Mouse (Mus musculus) regulatory T cell (primary cell): ENCODE results near the gene Zfyve9.

Source experiments
- in situ Hi-C: fragments of 300-600 bp; cut with MboI, MseI; formaldehyde crosslinking; loops from one replicate; pipeline ENCODE4 v1.15.1; 2025; ENCODE audit warnings: high pct_unique_total_duplicates

The Zfyve9 gene

DNA sequence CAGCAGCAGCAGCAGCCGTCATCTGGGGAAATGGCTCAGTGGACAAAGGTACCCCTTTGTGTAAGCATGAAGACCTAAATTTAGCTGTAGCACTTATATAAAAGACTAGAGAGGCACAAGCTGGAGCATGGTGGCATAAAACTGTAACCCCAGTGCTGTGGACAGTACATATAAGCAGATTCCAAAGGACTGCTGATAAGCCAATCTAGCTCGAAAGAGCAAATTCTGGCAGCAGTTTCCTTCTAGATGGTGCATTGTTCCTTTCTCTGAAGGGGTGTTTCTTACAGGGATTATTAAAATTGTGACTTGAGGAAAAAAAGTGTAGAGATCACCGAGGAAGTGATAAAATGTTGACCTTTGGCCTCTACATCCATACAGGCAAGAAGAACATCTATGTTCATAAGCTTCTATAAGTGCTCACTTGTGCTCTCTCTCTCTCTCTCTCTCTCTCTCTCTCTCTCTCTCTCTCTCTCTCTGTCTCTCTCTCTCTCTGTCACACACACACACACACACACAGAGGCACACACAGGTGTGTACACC lies 59.3 kb downstream of the Zfyve9 start:
- in situ Hi-C loops: no loop called here

DNA sequence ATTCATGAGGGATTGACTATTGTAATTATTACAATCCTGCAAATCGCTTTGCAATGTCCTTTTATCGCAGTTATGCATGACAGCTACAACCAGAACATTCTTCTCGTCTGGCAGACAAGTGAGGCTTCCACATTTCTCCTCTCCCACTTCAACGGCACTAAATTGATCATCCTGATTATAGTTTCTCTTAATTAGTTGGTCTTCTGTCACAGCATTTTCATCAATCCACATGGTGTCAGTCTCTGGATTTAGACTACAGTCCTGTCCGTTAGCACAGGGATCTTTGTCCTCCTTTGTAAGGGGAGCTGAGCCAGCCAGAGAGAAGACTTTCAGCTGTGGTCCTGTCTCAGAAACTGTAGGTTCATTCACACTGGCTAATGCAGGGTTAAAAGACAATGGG lies 61.2 kb downstream of the Zfyve9 start, which contains the start of gene 3110021N24Rik:
TSS of gene 3110021N24Rik (plus strand) at position 301 of the 400 bp plus-strand sequence.
- in situ Hi-C loops: no loop called here

DNA sequence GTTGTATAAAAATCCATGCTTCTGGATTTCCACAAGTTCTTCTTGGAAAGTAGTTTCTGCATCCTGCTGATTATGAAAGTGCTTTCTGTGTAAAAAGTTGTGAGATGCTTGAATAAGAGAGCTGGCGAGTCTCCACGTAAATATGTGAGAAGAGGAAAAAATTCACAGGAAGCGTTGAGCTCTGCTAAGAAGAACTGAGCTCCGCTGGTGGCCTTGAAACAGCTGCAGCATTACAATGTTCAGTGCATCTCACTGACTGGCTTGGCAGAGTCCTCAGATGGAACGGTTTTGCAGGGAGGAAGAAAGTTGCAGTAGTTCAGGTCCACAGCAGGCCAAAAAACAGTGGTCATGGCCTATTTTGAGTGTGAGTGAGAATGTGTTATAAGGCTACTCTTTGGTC lies 72.4 kb downstream of the Zfyve9 start:
- in situ Hi-C loops: no loop called here

DNA sequence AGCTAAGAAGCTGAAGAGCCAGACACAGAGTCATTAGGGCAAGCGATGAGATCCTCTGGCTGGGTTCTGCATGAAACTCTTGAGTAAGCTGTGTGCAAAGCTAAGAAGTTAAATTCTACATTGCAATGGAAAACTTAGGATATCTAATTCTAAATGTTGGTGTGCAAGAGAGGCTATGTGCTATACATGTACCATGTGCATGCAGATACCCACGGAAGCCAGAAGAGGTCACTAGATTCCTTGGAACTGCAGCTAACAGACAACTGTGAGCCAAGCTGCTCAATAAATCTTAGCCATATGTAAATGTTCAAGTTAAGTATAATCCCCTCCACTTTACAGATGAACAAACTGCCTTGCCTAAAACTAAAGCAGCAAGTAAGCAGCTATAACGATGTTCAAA lies 83.7 kb downstream of the Zfyve9 start:
- in situ Hi-C loops: loop anchor here (10.0 to 25.0 kb wide), 2 partner anchors 278 to 465 kb away; no protein-coding TSS in a partner anchor

DNA sequence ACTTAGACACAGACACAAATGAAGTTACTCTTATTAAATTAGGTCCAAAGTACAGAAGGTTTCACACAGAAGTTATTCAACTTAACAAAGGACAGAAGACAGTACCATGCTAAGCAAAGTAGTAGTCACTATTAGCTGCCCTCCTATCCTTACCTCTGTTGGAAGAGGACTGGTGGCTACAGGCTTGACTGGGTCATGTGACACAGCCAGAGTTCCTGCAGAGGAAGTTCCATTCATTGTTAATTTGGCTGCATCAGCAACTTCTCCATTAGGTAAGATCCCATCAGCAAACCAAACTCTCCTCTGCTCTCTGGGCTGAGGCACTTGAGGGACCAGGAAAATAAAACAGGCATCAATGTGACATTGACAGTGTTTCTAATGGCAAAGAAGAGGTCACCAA lies 89.1 kb downstream of the Zfyve9 start:
- in situ Hi-C loops: loop anchor here (10.0 to 25.0 kb wide), 2 partner anchors 283 to 471 kb away; no protein-coding TSS in a partner anchor

DNA sequence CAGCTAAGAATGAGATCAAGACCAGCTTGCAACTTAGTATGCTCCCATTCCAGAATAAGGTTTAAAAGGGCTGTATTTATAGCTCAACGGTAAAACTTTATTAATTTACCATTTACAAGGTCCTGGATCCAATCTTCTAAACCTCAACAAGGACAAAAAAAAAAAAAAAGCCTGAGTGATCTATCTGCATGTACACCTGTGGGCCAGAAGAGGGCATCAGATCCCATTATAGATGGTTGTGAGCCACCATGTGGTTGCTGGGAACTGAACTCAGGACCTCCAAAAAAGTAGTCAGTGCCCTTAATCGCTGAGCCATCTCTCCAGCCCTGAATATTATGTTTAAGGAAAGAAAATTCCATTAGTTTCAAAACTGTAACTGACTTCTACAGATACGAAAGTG lies 90.1 kb downstream of the Zfyve9 start:
- in situ Hi-C loops: loop anchor here (10.0 to 25.0 kb wide), 2 partner anchors 284 to 472 kb away; no protein-coding TSS in a partner anchor

DNA sequence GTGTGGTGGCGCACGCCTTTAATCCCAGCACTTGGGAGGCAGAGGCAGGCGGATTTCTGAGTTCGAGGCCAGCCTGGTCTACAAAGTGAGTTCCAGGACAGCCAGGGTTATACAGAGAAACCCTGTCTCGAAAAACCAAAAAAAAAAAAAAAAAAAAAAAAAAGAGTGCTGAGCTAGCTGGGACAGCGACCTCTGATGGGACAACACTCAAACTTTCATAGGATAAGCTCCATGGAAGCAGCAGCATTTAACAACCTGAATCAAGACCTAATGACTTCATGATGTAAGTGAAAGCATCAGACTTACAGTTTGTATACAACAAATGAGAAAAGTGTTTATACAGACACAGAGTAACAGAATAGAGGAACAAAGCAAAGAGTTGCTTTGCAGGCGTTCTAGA lies 93.5 kb downstream of the Zfyve9 start:
- in situ Hi-C loops: loop anchor here (25.0 kb wide), 1 partner anchor 475 kb away; no protein-coding TSS in a partner anchor

DNA sequence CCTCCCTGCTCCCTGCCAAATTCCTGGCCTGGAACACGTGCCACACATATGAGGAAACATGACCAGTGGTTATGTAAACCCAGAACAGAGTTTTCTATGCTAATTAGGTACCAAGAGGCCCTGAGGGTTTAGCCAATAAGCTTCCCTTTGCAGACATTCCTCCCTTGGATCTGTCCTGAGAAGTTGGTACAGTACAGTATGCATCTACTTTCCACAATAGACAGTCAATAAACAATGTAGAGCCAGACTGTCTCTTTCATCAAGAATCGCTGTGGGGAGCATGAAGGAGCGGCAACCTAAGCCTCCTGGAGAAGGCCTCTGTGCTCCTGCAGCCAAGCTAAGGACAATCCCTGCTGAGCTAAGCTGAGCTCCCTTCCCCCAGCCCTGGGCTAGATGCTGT lies 94.4 kb downstream of the Zfyve9 start:
- in situ Hi-C loops: loop anchor here (25.0 kb wide), 1 partner anchor 476 kb away; no protein-coding TSS in a partner anchor

DNA sequence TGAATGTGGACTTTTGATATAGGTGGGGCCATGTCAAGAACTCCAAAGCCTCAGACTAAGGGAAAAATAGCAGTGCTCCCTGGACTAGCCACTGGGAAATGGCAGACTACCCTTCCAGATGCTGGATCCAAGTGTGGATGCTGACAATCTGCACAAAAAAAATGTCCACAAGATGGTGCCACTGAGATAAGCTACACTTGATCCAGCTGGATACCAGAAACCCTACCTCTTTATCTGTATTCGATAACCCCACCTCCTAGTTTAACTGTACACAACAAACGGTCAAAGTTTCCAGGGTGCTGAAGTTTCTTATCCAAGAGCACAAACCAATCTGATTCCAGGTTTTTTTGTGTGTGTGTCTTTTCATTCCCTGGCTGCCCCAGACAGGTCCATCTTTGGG lies 116.2 kb downstream of the Zfyve9 start:
- in situ Hi-C loops: no loop called here

DNA sequence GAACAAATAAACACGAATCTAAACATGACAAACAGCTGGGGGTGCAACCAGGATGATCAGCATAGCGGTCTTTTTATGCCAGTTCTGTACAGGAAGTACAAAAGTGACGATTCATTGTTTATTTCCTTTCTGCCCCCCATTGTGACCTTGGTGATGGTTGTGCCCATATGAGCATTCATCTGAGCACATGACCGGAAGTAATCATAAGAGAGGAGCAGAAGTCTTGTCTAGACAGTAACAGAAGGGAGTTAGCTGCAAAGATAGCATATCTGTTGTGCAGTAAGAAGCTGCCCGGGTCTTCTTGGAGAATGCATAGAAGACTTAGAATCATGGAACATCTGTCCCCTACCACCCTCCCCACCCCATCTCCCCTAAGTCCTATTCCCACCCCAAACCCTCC lies 141.8 kb downstream of the Zfyve9 start:
- in situ Hi-C loops: no loop called here

DNA sequence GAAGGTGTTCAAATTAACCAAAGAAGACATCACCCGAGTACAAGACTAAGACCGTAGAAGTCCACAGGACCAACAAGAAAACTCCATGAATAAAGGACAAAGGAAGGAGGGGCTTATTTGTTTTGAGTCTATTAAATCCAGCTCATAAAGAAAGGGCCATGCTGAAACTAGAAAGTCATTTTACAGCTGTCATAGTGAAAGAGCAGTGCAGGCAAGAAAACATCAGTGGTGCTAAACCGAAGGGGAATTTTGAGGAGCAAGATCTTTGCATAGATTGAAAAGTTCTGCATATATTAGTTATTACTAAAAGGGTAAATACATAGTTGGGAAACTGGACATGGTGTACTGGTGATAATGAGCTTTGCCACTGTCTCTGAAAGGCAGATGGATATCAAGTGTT lies 142.9 kb downstream of the Zfyve9 start:
- in situ Hi-C loops: no loop called here

DNA sequence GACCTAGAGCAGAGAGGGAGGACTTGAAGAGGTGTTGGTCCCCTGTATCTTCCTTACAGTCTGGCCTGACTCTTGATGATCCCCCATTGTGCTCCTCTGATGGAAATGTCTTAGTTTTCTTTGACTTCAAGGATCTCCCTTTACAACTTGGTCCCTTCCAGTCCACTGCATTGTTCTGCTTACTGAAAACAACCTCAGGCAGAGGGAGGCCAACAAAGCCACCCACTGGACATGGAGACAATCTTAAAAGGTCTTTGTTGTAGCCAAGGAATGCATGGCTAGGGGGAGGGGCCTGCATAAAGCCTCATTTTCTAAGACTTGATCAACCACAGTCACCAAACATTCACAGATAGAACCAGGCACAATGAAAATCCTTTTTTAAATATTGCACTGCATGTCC lies 145.5 kb downstream of the Zfyve9 start:
- in situ Hi-C loops: no loop called here

DNA sequence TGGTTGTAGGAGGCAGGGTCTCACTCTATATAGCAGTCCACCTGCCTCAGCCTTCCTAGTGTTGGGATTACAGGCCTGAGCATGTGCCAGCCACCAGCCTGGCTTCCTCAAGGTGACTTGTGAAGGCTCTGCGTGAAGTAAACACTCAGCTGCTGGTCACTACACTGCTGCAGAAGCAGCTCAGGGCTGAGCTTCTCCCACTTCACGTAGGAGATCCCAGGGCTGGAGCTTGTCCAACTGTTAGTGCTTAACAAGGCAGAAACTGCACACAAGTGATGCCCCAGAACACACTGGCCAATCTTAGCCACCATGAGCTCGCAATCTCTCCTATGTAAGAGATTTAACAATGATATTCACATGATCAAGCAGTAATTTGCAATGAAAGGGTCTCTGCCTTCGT lies 145.9 kb downstream of the Zfyve9 start:
- in situ Hi-C loops: no loop called here

DNA sequence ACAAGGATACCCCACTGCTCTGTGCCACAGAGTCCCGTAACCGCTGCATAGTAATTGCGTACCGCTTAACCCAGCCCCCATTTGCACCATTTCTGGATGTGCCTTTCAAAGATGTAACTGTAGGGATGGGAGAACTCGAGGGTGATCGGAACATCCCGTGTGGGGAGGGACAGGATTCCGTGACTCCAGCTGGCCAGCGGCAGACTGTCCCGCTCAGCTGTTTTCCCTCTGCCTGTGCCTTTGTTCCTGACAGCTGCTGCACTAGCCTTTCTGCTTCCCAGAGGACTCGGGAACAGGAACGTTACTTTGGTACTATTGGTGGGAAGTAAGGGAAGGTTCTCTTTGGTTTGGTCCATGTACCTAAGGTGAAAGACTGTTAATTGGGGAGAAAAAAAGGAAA lies 146.9 kb downstream of the Zfyve9 start:
- in situ Hi-C loops: no loop called here

DNA sequence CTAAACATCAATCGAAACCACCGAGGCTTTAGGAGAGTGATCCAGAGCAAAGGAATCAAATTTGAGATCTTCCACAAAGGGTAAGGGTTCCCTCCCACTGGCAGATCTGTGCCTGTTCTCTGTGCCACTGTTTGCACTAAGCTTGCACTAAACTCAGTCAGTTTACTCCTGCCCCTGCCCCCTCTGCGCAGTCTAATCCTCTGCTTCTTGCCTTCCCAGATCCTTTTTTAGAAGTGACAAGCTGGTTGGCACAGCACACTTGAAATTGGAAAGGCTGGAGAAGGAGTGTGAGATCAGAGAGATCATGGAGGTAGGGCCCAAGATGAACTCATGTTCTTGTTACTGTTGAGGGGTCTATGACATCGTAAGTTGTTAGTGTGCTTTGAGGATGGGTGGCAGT lies 149.0 kb downstream of the Zfyve9 start:
- in situ Hi-C loops: no loop called here

DNA sequence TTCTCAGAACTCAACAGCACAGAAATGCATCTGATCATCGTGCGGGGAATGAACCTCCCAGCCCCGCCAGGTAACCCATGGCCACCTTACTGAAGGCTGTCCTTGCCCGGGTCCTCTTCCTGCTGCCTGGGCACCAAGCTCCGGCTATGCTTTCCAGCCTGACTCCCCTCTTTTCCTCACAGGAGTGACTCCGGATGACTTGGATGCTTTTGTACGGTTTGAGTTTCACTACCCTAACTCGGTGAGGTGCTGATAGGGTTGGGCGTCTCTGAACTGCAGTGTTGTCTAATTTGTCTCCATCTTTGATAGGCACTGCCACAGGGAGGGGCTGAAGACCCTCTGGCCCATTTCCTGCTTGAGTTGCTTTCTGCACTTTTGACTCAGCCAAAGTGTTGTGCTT lies 150.5 kb downstream of the Zfyve9 start:
- in situ Hi-C loops: no loop called here

DNA sequence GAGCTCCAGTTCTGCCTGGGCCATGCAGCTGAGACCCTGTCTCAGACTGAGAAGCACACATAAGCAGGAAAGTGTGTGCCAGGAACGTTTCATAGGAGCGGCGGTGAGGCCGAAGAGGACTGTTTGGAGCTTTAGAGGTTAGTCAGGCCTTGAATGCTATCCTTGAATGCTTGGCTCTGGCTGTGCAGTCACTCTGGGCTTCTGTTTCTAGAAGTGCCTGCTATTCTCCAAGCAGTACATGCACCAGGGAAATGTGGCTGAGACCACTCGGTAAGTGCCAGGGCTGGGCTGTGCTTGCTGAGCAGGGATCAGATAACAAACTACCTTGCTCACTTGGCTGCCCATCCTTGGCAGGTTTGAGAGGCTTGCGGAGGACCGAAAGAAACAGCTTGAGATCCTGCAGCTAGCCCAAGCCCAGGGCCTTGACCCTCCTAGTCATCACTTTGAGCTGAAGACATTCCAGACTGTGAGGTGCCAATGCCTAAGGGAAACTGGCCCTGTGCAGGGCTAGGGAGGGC lies 151.2 kb downstream of the Zfyve9 start:
- in situ Hi-C loops: no loop called here

DNA sequence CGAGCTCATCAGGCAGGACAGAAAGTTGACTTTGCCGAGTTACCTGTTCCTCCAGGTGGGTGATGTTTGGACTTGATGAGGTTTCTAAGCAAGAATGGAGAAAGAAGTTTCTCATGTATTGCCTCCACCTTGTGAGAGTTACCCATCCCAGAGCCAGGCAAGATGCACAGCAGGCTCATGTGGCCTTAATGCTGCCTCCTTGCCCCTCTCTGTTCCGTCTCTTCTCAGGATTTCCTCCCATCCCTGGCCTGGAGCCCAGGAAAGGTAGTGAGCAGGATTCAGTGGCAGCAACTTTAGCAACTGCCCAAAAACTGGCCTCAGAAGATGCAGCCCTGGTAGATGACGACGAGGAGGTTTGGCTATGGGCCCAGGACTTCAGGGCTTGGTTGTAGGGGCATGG lies 153.5 kb downstream of the Zfyve9 start:
- in situ Hi-C loops: no loop called here

DNA sequence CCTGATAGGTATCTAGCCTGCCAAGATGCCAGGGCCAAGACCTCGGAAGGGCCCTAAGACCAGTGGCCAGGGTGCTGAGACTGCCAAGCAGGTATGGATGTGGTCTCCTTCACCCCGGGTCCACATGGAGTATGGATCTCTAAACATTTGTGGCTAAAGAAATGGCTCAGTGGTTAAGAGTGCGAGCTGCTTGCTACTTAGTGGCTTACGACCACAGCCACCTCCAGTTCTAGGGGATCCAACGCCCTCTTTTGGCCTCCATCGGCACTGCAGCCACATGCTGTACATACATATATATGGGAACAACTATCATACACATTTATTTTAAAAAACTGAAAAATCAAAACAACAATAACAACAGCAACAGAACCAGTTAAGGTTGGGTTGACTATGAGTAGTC lies 159.1 kb downstream of the Zfyve9 start:
- in situ Hi-C loops: no loop called here

DNA sequence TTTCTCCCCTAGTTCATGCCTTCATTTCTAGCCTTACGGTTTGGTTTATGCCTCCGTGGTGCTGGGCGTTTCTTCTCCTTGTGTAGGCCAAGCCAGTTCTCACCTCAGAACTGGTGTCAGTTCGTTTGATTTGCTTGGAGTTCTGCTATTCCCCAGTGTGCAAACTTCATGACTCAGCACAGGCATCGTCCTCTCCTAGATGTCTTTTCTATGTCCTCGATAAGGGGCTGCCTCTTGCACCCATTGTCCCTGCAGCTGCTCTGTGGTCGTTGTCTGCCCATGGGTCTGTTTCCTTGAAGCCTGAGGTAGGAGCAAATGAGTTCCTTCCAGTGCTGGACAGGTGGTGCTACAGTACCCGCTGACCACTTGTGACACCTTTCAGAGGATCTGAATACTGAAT lies 160.1 kb downstream of the Zfyve9 start:
- in situ Hi-C loops: no loop called here

DNA sequence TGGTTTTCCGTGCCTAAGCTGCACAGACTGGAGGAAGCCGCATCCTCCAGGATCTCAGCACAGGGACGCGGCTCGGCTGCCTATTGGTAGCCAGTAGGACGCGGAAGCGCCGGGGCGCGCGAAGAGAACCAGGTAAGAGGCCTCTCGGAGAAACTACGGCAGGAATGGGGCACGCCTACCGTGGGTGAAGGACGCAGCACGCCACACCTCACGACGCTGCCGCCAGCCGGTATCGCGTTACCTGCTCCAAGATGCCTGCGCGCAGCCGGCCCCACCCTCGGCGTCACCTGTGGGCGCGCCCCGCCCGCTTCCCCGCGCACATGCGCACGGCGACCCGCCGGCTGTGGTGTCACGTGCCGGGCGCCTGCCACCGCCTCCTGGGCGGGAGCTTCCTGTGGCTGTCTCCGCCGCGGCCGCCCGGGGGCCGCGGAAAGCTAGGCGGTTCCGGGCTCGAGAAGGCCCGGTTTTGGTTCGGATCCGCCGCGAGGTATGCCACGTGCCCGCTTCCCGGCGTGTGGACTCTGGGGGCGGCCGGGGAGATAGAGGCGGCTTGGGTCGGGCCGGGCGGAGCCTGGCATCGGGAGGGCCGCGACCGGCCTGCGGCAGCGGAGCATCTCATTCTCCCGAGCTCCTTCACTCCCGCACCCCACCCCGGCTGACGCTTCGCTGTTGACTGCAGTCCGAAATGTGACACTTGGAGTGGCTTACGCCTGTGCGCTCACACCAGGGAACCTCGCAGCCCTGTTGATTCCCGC lies 160.8 kb downstream of the Zfyve9 start, which contains the start of gene Cc2d1b:
TSS of gene Cc2d1b (plus strand) at position 354 of the 755 bp plus-strand sequence.
- in situ Hi-C loops: no loop called here

DNA sequence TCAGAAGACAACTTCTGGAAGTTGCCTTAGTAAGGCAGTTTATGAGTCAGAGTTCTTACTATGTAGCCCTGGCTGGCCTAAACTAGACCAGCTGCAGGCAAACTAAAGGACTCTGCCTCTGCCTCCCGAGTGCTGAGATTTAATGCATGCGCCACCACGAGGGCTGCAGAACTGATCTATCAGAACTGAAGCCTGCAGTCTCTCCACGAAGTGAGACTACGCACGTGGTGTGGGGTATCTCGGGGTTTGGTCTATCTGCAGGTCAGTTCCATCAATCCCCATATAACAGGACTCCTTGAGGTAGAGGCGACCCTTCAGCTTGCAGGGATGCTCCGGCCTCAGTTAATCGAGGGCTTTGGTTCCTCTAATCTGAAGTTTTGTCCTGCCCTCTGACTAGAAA lies 161.4 kb downstream of the Zfyve9 start:
- in situ Hi-C loops: no loop called here

DNA sequence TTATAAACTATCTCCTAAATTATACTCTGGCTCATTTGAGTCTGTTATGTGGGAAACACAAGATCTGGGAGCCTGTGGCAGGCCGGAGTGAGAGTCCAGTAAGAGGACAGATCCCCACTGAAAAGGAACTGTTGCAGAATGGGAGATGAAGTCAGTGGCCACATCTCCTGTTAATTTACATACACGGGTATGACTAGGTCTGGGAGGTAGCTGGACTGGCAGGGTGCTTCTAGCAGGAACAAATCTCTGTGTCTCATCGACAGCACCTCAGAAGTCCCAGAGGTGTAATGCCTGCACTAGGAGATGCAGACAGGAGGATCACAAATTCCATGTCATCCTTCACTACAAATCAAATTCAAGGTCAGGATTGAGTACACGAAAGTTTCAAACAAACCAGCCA lies 162.0 kb downstream of the Zfyve9 start:
- in situ Hi-C loops: no loop called here
